Mouse (Mus musculus) CD4-positive, CD25-positive, alpha-beta regulatory T cell, adult 9 weeks (primary cell): ENCODE results near the gene Sema3a. TPM values are rescaled to one million over a fixed set of nuclear protein-coding genes. Genes with fewer than 3 reads are reported as not detected.

Source experiments
- polyA plus RNA-seq: library from polyadenylated mRNA; unstranded; fragments of 100-300 nt; shearing (Covaris generic); gene quantifications from one replicate; pipeline ENCODE4 v1.2.1, GENCODE M21; 2017

Gene Sema3a
- polyA plus RNA-seq = 0.12 TPM

GRCm38 (mm10) chr5:13125241-13125692 lies at the start of gene Sema3a:
TSS of gene Sema3a (plus strand) at chr5:13125414.

